Mouse (Mus musculus) heart, adult 2 months (tissue): Measurements from ENCODE around the gene Mgp.

Experiments used
- CTCF ChIP-seq: fragments of 200-600 bp; IDR thresholded peaks from 2 replicates; pipeline ENCODE4 v1.8.1; 2022; ENCODE audit warnings: antibody characterized with exemption, mild to moderate bottlenecking, moderate library complexity
- EP300 ChIP-seq: fragments of 200-500 bp; IDR thresholded peaks from 2 replicates; pipeline ENCODE4 v1.6.1; 2011; ENCODE audit warnings: low read depth, low read length, control low read depth; ENCODE audit not compliant: insufficient read depth

DNA sequence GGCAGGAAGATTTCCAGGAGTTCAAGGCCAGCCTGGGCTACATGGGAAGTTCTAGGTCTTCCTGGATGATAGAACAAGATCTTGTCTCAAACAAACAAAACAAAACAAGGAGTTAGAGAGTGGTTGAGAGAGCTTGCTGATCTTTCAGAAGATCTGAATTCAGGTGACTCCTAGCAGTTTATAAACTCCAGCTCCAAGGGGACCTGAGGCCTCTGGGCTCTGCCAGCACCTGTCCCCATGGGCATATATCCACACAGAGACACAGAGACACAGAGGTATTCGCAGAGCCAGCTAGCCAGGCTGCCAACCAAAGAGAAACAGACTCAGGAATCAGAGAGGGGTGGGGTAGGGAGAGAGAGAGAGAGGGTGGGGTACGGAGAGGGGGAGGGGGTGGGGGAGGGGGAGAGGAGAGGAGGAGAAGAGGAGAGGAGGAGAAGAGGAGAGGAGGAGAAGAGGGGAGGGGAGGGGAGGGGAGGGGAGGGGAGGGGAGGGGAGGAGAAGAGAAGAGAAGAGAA is 37.2 kb upstream of the Mgp start:
- no peak for TF ChIP-seq CTCF
- no peak for TF ChIP-seq EP300
